Mouse (Mus musculus): ENCODE results near the gene Lysmd4.
"Not testable (repeated sequence)": the region's sequence is repeated elsewhere in the genome, so short reads cannot be mapped to it uniquely, and the experiment has no call there.

Gene Lysmd4

DNA sequence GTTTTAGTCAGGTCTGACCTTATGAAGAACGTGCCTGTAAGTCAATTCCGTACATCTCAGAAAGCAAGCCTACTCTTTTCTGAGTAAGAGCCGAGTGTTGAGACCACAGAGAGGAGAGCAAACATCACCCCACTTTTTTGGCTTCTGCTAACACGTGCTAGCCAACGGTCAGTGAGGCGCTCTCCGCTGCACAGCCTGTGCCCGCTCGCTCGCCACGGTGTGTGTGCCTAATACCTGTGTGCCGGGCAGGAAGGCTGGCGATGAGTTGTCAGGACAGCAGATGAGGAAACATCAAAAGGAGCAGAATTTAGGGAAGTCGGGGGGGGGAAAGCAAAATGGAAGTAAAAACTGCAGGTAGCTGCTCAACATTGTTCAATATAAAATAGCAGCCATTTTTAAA, 10.2 kb downstream of the Lysmd4 start:
- DNase-seq, result no peak

DNA sequence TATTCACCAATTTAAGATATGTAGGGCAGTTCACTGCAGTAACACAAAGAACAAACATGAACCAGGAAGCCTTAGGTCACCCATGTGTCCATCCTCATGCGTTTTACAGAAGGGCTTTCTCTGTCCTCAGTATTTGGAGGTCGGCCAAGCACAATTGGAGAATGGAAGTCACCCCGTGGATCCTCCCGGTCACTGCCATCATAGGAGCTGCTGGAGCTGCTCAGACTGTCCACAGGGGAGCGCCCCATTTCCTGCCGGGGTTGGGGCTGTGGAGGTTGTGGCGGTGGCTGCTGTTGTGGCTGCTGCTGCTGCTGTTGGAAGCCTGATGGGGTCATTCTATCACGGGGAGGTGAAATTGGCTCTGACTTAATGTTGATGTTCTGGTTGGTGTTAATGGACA, 12.5 kb downstream of the Lysmd4 start:
- peak in 1 of 2 experiments; percentile 33 for DNase-seq

DNA sequence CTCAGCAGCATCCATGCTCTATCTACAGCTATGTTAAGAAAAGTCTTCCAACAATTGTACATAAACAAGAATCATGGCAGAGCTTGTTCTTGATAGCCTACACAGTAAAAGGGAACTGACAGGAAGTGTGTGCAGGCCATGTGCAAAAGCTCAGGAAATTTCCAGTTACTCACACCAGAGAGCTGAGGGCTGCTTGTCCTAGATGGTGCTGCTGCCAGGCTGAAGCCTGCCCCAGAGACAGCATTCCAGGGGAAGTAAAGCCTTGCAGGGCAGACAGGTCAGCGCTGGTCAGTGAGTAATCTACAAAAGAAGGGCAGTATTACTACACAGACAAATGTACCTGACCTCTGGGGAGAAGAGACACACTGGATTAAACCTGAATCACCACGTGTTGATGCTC, 14.0 kb downstream of the Lysmd4 start:
- no peak for DNase-seq

DNA sequence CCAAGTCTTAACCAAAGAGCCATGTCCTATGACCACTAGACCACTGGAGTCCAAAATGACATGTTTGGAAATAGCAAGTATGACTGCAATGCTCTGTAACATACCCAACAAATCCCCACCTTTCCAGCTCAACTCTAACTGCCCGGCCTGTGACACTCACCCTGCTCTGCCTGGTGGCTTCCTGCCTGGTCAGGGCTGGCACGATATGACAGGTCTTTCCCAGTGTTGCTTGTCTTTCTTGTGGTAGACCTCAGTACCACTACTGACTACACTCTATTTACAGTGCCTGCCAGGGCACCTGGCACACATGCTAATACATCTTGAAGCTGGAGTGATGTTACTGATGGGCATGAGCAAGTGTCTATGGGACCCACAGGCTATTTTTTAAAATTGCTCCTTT, 15.4 kb downstream of the Lysmd4 start:
- no peak for DNase-seq

DNA sequence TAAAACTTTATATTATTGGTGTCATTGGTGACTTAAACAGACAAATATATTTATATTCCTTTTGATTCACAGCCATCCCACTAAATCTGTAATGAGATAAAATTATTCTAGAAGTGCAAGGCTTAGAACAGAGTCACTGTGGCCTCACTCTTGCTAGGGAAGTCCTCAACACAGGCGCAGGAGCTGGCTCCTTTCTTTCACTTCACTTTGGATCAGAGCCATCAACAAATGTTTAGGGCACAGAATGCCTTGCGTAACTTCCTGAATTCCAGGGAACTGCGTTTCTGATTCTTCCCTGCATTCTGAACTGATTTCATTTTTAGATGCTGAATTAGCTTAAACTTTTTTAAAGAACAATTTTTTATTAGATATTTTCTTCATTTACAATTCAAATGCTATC, 19.6 kb downstream of the Lysmd4 start:
- no peak for DNase-seq

DNA sequence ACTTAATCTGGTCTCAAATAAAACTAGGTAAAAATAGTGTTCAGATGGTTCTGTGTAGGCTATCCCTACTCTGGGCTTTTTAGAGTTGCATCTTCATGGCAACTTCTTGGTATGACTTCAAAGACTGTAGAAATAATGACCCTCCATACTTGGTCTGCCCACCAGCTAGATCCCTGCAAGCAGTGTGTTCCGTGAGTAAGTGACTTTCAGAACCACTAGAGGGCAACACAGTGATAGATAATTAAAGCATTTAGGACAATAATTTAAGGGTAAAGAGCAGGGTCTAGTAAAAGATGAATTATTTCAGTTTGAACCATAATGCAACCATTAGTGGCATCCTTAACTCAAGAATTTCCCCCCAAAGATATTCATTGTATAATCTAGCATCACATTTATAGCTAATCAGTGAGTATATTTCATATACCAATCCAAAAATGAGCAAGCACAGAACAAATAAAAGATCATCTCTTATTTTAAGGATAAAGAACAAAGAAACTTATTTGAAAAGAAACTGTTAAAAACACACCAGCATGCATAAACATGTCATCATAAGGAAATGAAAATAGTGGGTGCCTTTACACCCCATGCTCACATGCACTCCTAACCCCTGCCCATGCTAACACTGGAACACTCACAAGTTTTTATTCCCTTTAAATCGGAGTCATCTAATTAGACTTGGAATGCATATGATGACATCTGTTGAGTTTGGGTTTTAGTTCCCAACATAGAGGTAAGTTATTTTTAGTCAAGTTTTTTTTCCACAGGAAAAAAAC, 21.0 kb downstream of the Lysmd4 start:
- DNase-seq, result no peak

DNA sequence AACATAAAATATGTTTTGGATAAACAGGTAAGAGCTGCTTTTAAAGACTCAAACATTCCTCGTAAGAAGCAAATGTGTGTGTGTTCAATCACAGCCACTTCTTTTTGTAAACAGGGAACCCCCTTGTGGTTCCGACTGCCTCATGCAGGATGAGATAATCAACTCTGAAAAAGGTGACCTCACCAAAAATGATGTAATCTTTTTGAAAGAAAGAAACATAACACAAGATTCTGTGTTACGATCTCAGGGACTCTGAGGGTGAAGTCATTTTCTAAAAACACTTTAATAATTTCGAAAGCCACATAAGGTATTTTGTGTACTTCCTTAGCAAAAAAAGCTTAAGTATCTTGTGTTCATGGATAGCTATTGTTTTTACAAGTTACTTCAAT, 21.5 kb downstream of the Lysmd4 start:
- DNase-seq, result no peak

DNA sequence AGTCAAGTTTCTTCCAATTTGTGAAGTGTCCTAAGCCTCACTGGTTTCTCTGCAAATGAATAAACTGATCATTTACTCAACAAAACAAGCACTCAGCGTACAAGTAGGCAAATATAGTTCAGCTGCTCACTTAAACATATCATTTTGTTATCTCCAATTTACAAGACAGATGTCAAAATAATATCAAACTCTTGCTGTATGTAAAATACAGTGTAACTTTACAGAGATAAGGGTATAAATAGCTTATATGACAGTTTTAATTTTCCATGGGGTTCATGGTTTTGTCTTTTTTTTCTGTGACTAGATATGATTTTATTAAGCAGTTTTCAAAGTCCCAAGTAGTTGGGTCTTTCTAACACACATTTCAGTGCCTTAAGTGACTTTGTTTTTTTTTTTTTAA, 22.9 kb downstream of the Lysmd4 start:
- no peak for DNase-seq

DNA sequence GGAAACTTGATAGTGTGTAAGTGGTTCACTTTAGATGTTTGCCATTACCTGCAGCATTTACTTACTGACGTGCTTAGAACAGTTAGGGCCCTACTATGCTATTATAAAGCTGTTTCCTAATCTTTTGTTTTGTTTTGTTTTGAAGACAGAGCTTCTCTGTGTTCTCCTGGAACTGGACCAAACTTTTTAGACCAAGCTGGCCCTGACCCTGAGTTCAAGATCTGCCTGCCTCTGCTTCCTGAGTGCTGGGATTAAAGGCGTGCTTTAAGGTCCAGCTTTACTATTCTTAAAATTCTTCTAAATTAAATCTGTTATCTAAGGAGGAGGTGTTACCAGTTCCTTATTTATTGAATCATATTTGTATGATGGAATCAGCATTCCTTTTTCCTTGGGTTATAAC, 23.7 kb downstream of the Lysmd4 start:
- DNase-seq, result no peak

DNA sequence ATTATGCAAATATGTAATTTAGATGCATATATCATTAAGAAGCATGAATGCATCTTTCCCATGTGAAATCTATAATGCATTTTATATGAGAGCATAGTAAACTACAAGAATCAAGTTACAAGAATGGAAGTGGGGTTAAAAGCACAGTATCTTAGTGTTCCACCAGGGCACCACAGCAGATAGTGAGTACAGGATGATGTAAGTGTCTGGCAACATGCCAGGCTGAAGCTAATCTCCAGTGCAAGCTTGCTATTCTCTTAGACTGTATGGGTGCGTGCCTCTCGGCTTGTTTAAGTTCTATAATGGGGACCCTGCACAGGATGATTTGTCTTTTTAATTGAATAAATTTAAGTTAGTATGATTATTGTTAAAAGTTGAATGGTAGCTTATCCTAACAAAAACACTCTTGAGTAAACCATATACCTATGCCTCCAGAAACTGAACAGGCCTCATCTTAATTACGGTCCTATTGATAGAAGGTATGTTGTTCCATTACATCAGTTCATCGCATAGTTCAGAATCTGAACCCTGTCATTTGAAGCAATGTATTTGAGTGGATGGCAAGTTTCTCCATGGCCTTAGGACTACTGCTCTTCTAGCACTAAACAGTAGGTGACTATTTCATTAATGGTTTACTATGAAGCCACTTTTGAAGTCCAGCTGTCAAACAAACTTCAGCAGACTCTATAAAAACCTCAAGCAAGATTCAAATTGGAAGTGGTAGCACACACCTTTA, 37.7 kb downstream of the Lysmd4 start:
- peak; percentile 62 to 76 for DNase-seq

DNA sequence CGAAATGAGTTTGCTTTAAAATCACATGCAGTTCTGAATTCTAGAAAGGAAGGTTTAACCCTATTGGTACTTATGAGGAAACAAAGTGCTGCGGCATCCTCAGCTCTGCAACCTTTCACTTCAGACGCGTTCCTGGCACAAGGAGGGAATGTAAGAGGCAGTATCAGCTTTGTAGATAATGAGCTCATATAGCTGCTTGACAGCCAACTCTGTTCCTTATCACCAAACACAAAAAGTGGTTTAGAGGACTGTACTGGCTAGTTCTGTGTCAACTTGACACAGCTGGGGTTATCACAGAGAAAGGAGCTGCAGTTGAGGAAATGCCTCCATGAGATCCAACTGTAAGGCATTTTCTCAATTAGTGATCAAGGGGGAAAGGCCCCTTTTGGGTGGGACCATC, 48.1 kb downstream of the Lysmd4 start:
- DNase-seq, result not testable (repeated sequence)

DNA sequence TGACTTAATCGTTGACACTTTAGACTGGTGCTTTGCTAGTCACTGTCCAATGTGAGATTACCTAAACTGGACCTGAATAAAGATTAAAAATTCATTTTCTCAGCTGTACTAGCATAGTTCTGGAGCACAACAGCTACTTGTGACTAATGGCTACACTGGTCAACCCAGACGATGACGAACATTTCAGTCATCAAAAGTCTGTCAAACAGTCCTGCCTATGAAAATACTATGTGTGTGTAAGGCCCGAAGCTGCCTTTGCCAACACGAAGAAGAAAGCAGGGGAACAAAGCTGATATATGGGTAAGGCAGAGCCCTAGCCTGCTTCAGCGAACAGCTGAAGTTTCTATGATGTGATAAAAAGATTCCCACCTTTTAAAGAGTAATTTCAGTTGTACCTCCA, 61.2 kb downstream of the Lysmd4 start:
- DNase-seq, result no peak

DNA sequence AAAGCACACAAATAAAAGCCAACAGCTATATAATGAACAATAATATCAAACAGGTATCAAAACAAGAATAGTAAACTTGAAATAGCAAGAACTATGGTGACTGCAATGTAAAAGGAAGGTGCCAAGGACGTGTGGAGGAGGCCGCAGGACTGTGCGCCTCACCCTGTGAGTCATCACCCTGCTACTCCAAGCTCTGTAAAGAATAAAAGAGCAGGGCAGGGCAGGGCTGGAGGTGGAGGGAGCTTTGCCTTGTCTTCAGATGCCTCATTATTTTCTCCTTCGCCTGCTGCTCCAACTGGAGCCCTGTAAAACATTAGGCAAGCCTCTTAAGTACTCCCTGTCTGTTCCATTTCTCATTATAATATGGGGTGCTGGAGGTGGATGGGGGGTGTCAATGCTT, 65.1 kb downstream of the Lysmd4 start:
- no peak for DNase-seq

DNA sequence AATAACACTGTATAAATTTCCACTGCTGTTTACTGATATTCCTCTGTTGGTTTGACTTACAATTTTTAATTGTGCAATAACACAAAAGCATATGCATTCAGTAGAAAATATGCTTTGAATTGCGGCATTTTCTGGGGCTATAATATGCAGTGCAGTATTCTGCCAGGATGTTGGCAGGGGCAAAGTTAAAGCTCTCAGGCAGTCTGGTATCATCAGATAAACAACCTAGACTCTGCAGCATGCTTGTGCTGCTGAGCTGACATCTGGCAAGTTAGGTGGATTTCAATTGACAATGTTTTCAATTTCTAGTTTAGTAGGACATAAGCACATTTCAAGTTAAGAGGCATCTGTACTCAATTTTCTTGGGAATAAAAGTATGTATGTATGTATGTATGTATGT, 69.0 kb downstream of the Lysmd4 start:
- DNase-seq, result no peak

DNA sequence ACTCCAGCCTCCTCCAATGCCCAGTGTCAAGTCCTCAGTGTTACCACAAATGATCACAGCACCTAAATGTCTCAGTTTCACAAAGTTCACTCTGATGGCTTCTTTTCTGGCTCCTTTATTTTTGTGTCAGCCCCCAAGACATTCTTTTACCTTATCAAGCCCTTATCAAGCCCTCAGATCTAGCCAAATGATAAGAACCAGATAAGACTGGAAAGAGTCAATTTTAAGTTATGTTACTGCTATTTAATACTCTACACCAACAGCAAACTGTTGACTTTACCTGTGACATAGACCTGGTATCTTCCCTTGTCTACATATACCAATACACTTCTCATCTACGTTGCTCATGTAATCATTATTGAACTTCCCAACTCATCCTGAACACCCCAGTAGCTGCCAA, 74.1 kb downstream of the Lysmd4 start:
- DNase-seq, result no peak

DNA sequence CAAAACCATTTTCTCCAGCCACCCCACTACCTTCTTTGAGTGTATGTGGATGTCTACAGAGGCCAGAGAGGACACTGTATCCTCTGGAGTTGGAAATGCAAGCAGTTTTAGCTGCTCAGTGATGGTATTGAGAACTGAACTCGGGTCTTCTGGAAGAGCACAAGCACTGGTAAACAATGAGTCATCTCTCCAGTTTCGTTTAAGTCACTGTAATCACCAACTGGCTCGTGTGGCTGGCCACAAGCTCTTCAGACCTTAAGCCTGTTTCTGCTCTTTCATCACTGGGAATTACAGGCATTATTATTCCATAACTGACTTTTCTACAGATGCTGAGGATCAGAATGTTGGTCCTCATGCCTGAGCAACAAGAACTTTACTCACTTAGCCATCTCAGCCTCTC, 82.6 kb downstream of the Lysmd4 start:
- no peak for DNase-seq

DNA sequence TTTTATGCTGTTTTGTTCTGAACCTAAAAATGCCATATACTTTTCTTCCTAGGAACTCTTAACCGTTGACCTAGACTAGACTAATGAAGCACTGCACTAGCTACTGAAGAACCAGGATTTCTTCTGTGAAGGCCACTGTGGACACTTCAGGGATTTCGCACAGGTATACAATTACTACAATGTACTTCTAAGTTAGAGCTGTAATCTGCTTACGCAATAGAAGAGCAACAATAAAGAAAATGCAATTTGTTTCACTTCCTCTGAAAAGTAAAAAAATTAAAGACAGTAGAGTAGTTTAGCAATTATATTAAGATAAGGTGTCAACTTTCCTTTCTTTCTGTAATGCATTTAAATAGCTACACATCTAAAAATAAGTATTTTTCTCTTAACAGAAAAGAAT, 84.7 kb downstream of the Lysmd4 start:
- no peak for DNase-seq

DNA sequence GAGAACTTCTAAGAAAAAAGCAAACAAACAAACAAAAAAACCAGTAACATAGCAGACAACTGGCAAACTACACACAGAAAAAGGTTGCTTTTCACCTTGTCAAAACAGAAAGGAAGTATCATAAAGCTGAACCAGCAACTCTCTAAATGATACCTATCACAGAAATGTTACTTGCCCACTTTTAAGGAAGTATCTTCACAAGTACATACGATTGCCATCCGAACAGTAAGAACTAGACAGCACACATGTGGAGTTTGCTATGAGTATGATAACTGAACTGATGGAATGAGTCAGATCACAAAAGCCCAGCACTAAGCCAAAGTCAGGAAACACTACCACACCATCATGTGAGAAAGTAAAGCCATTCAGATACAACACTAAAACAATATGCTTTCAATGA, 85.8 kb downstream of the Lysmd4 start:
- no peak for DNase-seq

DNA sequence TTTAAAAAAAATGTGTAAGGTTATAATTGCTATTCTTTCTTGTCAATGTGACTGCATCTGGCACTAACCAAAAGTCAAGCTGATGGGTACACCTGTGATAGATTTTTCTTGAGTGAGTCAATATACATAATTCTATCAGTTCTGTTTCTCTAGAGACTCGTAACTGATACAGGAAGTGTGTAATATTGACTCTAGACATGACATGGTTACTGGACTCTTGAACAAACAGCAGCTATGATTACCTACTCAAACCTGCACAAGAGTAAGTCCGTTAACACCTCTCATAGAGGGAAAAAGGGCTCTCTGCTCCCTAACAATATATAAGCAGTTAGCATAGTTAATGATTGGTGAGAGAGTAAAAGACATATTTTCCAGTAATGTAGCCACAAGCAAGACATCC, 87.8 kb downstream of the Lysmd4 start:
- DNase-seq, result no peak

DNA sequence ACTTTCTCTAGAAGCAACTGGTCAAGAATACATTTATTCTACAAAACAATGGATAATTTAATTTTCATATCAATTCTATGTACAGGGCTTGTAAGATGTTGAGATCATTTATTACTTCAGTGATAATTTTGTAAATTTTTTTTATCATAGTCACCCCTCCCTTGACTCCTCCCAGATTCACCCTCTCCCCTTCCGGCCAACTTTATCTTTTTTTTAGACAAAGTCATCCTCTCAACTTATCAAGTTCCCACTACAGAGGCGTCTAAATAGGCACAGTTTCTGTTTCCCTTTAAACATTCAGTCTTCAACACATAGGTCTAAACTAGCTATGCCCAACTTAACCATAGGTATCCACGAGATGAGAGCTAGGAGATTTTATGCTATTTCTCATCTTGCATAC, 90.9 kb downstream of the Lysmd4 start:
- DNase-seq, result no peak

DNA sequence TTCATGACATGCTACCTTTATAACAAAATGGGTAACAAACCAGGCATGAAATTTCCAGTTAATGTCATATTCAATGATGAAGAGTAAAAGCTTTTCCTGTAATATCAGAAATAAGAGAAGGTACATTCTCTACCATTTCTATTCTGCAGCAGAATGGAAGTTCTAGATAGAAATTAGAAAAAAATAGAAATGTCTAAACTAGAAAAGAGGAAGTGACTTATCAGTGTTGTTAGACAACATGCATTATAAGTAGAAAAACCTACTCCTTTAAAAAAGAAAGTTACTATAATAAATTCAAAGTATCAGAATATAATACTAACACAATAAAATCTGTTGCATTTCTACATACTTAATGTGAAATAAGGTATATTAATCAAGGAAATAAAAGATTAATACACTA, 96.4 kb downstream of the Lysmd4 start:
- no peak for DNase-seq

DNA sequence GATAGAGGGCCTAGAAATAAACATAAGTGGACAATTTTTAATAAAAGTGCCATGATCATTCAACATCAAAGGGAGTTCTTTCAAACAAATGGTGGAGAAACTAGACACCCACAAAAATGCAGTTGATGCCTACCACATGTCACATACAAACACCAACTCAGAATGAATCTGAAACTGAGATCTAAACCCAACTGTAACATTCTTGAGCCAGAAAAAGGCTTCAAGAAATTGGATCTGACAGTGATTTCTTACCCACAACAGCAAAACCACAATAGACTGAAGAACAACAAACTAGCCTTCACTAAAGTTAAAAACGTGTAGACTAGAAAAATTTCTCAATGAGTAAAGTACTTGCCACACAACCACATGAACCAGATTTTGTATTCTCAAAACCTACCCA, 98.0 kb downstream of the Lysmd4 start:
- DNase-seq, result no peak

DNA sequence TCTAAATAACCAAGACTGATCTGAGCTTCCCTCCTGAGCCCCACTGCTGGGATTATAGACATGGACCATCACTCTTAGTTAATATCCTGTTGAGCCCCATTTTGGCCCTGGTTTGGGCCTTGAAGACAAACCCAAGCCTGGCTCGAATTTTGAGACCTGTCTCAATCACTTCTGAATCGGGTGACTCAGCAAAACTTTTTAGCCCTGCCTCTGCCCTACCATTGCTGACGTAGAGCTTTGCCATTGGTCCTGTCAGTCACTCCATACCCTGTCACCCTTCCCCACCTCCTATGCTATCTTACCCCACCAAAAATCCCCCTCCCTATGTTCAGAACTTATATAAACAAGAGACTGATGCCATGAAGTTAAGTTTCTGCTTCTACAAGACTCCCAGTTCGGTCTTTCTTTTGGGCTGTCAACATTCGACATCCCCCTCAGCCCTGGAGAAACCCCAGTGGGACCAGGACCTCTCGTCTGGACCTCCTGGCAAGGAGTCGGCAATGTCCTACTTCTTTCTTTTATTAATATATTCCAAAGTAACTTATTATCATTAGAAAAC, 119.8 kb downstream of the Lysmd4 start:
- no peak for DNase-seq

DNA sequence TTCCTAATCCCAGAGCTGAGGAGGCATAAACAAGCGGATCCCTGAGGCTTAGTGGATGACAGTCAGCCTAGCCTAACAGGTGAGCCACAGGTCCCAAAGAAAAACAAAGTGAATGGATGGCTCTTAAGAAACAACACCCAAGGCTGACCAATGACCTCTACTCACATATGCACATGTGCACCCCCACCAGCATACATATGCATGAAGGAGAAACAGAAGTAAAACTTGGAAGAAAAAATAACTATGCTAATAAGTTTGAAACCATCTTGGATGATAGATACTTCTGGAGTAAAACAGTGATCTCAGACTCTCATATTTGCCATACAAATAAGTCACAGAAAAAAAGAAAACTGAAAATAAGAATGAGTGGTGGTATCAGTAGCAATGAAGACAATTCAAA, 122.1 kb downstream of the Lysmd4 start:
- no peak for DNase-seq

DNA sequence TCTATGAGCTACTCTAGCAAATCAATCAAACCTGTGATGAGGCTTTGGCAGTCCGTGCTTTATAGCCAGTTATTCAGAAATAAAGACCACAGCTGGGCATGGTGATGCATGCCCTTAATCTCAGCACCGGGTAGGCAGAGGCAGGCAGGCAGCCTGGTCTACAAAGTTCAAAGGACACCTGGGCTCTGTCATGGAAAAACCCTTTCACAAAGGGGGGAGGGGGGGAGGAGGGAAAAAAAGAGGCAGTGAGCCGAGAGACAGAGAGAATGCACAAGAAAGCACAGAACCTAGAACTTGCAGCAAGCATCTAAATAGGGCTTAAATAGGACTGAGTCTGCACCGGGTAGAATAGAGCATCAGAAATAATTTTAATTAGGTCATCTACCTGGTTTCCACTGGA, 130.6 kb downstream of the Lysmd4 start:
- DNase-seq, result no peak

All from lung, postnatal 4 days (tissue).